Mouse (Mus musculus) MEL (cell line): Measurements from ENCODE around the gene Zdhhc14.

Experiments used
- CTCF ChIP-seq, 3 experiments: IDR thresholded peaks in 2 of 3; conservative IDR thresholded peaks in 1 of 3; 2 replicates each; pipeline ENCODE4 v1.5.1; 2011 to 2012; ENCODE audit warnings: low read length in 3 of 3, low read depth in 2 of 3, mild to moderate bottlenecking in 2 of 3, improper control_type of control experiment in 1 of 3, inconsistent platforms in 1 of 3, mixed read lengths in 1 of 3, moderate library complexity in 1 of 3; ENCODE audit not compliant: control insufficient read depth in 1 of 3, insufficient read depth in 1 of 3, poor library complexity in 1 of 3, severe bottlenecking in 1 of 3
- MAX ChIP-seq: IDR thresholded peaks from 2 replicates; pipeline ENCODE4 v1.6.1; 2011; ENCODE audit warnings: low read length, improper control_type of control experiment
- NELFE ChIP-seq: IDR thresholded peaks from 2 replicates; pipeline ENCODE4 v1.6.1; 2011; ENCODE audit warnings: low read depth, low read length, improper control_type of control experiment
- USF2 ChIP-seq, 2 experiments: IDR thresholded peaks; 2 replicates each; pipeline ENCODE4 v1.6.1; 2011 to 2012; ENCODE audit warnings: improper control_type of control experiment in 2 of 2, low read length in 2 of 2, borderline replicate concordance in 1 of 2, inconsistent platforms in 1 of 2, low read depth in 1 of 2, mild to moderate bottlenecking in 1 of 2; ENCODE audit not compliant: insufficient read depth in 1 of 2
- ZC3H11A ChIP-seq: IDR thresholded peaks from 2 replicates; pipeline ENCODE4 v1.6.1; 2012; ENCODE audit warnings: low read depth, mild to moderate bottlenecking, inconsistent platforms, low read length, improper control_type of control experiment

GRCm38 (mm10) chr17:5763768-5764167 lies 271.4 kb downstream of the Zdhhc14 start:
- TF ChIP-seq CTCF (IDR thresholded peaks at IDR 0.05 in 2 of 3, conservative IDR thresholded peaks at IDR 0.05 in 1 of 3; ENCODE audit: control insufficient read depth in 1 of 3, insufficient read depth in 1 of 3, low read depth in 2 of 3, low read length in 3 of 3, poor library complexity in 1 of 3, severe bottlenecking in 1 of 3) = no peak
- TF ChIP-seq MAX = no peak
- no peak for TF ChIP-seq USF2 (IDR thresholded peaks at IDR 0.05; ENCODE audit: borderline replicate concordance in 1 of 2, insufficient read depth in 1 of 2, low read depth in 1 of 2, low read length in 2 of 2)
- no peak for TF ChIP-seq NELFE
- no peak for TF ChIP-seq ZC3H11A
